Mouse (Mus musculus) gastrocnemius, postnatal 36 days (tissue): ENCODE data around the gene Dppa3. TPM values are rescaled to one million over a fixed set of nuclear protein-coding genes. Genes with fewer than 3 reads are reported as not detected.

Experiments used
- DNase-seq, 2 experiments: peaks; one replicate each; pipeline ENCODE4 v3.0.0; 2022
- intact Hi-C: fragments of 180-260 bp; cut with DNase I; formaldehyde crosslinking; loops from one replicate; pipeline ENCODE4 v1.15.1; 2025
- long read RNA-seq, 2 experiments: library from polyadenylated mRNA; stranded (forward); transcript quantifications; one replicate each; pipeline ENCODE4 v2.0.0; 2021
- total RNA-seq, 2 experiments: library from RNA; stranded (reverse); gene quantifications; 2 replicates each; pipeline ENCODE4 v1.2.3; 2021

Dppa3 gene
- not detected for total RNA-seq
- long read RNA-seq, experiment 1: 0 reads
- long read RNA-seq, experiment 2: 0 reads

GRCm38 (mm10) chr6:122626110-122626509, at the start of gene Dppa3:
Dppa3 (plus strand) TSS chr6:122626410.
- intact Hi-C loops: no loop called here

GRCm38 (mm10) chr6:122577030-122577429, 49.2 kb upstream of the Dppa3 start:
- intact Hi-C loops: no loop called here
- DNase-seq: no peak

More at GRCm38 (mm10) chr6:122626110-122626509, at the start of gene Dppa3:
- no peak for DNase-seq

GRCm38 (mm10) chr6:122579086-122579485, 47.1 kb upstream of the Dppa3 start:
- intact Hi-C loops: no loop called here
- DNase-seq: no peak

GRCm38 (mm10) chr6:122591027-122591758, 35.0 kb upstream of the Dppa3 start:
- intact Hi-C loops: no loop called here
- DNase-seq: no peak

GRCm38 (mm10) chr6:122592905-122593304, 33.3 kb upstream of the Dppa3 start:
- intact Hi-C loops: no loop called here
- no peak for DNase-seq

GRCm38 (mm10) chr6:122595637-122596036, 30.6 kb upstream of the Dppa3 start:
- no peak for DNase-seq
- intact Hi-C loops: no loop called here

GRCm38 (mm10) chr6:122596608-122597007, 29.6 kb upstream of the Dppa3 start:
- DNase-seq: no peak
- intact Hi-C loops: no loop called here

GRCm38 (mm10) chr6:122598014-122598413, 28.2 kb upstream of the Dppa3 start:
- intact Hi-C loops: no loop called here
- no peak for DNase-seq

- intact Hi-C loops: no loop called here
- DNase-seq: no peak
These were observed 27.8 kb upstream of the Dppa3 start for GRCm38 (mm10) chr6:122598436-122598835.

- no peak for DNase-seq
- intact Hi-C loops: no loop called here
These were observed 27.0 kb upstream of the Dppa3 start for GRCm38 (mm10) chr6:122599054-122599737.

GRCm38 (mm10) chr6:122600066-122600646, 26.1 kb upstream of the Dppa3 start:
- no peak for DNase-seq
- intact Hi-C loops: no loop called here

GRCm38 (mm10) chr6:122601031-122601430, 25.2 kb upstream of the Dppa3 start:
- intact Hi-C loops: no loop called here
- DNase-seq: no peak

GRCm38 (mm10) chr6:122601615-122602014, 24.6 kb upstream of the Dppa3 start:
- intact Hi-C loops: no loop called here

GRCm38 (mm10) chr6:122602242-122602991, 23.8 kb upstream of the Dppa3 start, which contains the start of gene Apobec1:
Apobec1 (minus strand) TSS chr6:122602444.
- intact Hi-C loops: no loop called here
- DNase-seq: peak; percentile 53 to 63

More at GRCm38 (mm10) chr6:122601615-122602014, 24.6 kb upstream of the Dppa3 start:
- no peak for DNase-seq

GRCm38 (mm10) chr6:122602992-122603322, 23.3 kb upstream of the Dppa3 start:
- no peak for DNase-seq
- intact Hi-C loops: no loop called here

GRCm38 (mm10) chr6:122604260-122604659, 21.9 kb upstream of the Dppa3 start:
- no peak for DNase-seq
- intact Hi-C loops: no loop called here

- no peak for DNase-seq
These were observed 20.7 kb upstream of the Dppa3 start for GRCm38 (mm10) chr6:122605483-122605882.

GRCm38 (mm10) chr6:122606661-122607060, 19.5 kb upstream of the Dppa3 start:
- intact Hi-C loops: no loop called here
- DNase-seq: no peak

More at GRCm38 (mm10) chr6:122605483-122605882, 20.7 kb upstream of the Dppa3 start:
- intact Hi-C loops: no loop called here

GRCm38 (mm10) chr6:122607700-122608099, 18.5 kb upstream of the Dppa3 start:
- intact Hi-C loops: no loop called here
- DNase-seq: no peak

GRCm38 (mm10) chr6:122608434-122609376, 17.5 kb upstream of the Dppa3 start:
- no peak for DNase-seq
- intact Hi-C loops: no loop called here
